ENCODE assay signal across 30 mouse cellular contexts in the genomic region with DNA sequence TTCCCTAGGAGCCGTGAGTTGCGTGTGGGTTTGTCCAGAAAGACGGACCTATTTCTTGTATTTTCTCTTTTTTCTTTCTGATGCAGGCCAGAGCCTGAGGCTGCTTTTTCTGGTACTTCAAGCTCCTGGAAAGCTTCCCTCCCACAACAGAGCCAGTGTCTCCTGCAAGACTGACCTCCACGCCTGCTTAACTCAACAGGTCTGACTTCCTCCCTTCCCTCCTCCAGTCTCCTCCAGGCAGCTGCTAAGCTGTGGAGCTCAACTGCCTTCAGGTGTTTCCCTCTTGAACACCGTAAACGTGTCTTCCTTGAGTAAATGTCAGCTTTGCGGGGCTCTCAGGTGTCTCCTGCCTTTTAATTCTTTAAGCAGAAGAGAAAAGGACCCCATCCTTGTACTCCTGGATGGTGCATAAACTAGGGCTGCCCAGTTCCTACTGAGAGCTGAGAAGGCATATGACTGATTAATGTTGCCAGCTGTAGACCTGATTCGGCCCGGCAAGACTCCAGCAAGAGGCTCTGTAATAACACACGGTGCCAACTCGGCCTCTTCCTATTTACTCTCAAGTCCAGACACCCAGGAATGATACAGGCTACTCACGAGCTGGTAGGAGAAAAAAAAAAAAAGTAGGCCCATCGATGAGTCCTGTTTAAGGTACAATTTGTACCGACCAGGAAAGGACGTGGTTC.
DNase-seq lines count a peak whose midpoint lies in the region; ATAC-seq and TF ChIP-seq lines count a peak whose summit lies in the region.
"Had no signal": no experiment of that assay in that cellular context is flagged by ENCODE, and none has a peak within 500 bp of the region (broad histone marks: within the 10 kb centered on the region; RNA-seq: fewer than 3 reads in every experiment).

No protein-coding gene starts in this region.

- H3K4me1 ChIP-seq in kidney, postnatal 0 days (replicated peaks; ENCODE audit: insufficient read depth, low read length), result no peaks in the 10 kb centered on the region
- no peaks in the 10 kb centered on the region for H3K4me1 ChIP-seq in intestine, embryonic 15.5 days (replicated peaks)
- H3K4me1 ChIP-seq: embryonic facial prominence, embryonic 12.5 days; forebrain, embryonic 15.5 days; hindbrain, embryonic 12.5 days; neural tube, embryonic 13.5 days had no signal

- H3K27ac ChIP-seq in kidney, postnatal 0 days, result no peak overlapping the region
- no peak overlapping the region for H3K27ac ChIP-seq in intestine, embryonic 15.5 days
- H3K27ac ChIP-seq: embryonic facial prominence, embryonic 12.5 days; forebrain, embryonic 10.5 days; forebrain, embryonic 15.5 days; hindbrain, embryonic 12.5 days; hindbrain, postnatal 0 days; liver, embryonic 14.5 days; macrophage; midbrain, embryonic 13.5 days; neural tube, embryonic 13.5 days; stomach, postnatal 0 days had no signal

- no peak overlapping the region for H3K4me3 ChIP-seq in kidney, postnatal 0 days (replicated peaks; ENCODE audit: low read depth, low read length)
- no peak overlapping the region for H3K4me3 ChIP-seq in intestine, embryonic 15.5 days (replicated peaks)
- H3K4me3 ChIP-seq: embryonic facial prominence, embryonic 12.5 days; forebrain, embryonic 10.5 days; forebrain, embryonic 15.5 days; hindbrain, embryonic 12.5 days; midbrain, embryonic 13.5 days; neural tube, embryonic 13.5 days had no signal

- H3K36me3 ChIP-seq in kidney, postnatal 0 days (ENCODE audit: insufficient read depth, low read length), result no peaks in the 10 kb centered on the region
- no peaks in the 10 kb centered on the region for H3K36me3 ChIP-seq in intestine, embryonic 15.5 days
- H3K36me3 ChIP-seq: embryonic facial prominence, embryonic 12.5 days; forebrain, embryonic 15.5 days; hindbrain, embryonic 12.5 days; midbrain, embryonic 13.5 days; neural tube, embryonic 13.5 days had no signal

- TF ChIP-seq CTCF in kidney, postnatal 0 days (IDR thresholded peaks at IDR 0.05; ENCODE audit: low read depth), result no peak

- H3K27me3 ChIP-seq in kidney, postnatal 0 days (ENCODE audit: insufficient read depth, low read length), result no peaks in the 10 kb centered on the region
- H3K27me3 ChIP-seq in intestine, embryonic 15.5 days (replicated peaks), result no peaks in the 10 kb centered on the region
- H3K27me3 ChIP-seq: embryonic facial prominence, embryonic 12.5 days; forebrain, embryonic 15.5 days had no signal

- no peak overlapping the region for H3K4me2 ChIP-seq in kidney, postnatal 0 days (ENCODE audit: low read length)
- no peak overlapping the region for H3K4me2 ChIP-seq in intestine, embryonic 15.5 days (replicated peaks)
- H3K4me2 ChIP-seq: embryonic facial prominence, embryonic 12.5 days; forebrain, embryonic 15.5 days; heart, embryonic 11.5 days; hindbrain, embryonic 12.5 days; midbrain, embryonic 13.5 days; neural tube, embryonic 13.5 days had no signal

- WGBS in kidney, postnatal 0 days, result 33% methylated on average over 15 of the region's 15 CpGs
- WGBS in intestine, embryonic 15.5 days, result 63% methylated on average over 15 of the region's 15 CpGs

- DNase-seq in cerebellum, postnatal 14 days, result peak; percentile 67 to 70
- no peak for DNase-seq in cerebellum, adult 11 months
- peak; percentile 52 for DNase-seq in kidney, postnatal 0 days (ENCODE audit: low spot score)
- no peak for DNase-seq in kidney, adult 11 months
- peak; percentile 4 for DNase-seq in NIH3T3 (ENCODE audit: low read depth)
- DNase-seq in cerebellum, postnatal 36 days, result peak; percentile 12 to 15
- DNase-seq: adrenal gland, adult 8-10 months; B cell, adult 2 months; embryo, embryonic 11 days; heart, postnatal 36 days; kidney, postnatal 14 days; layer of hippocampus, postnatal 36 days; liver; lung, adult 2 months; lung, postnatal 10 days; right cerebral cortex, postnatal 4 days; thymus, postnatal 4 days had no signal

- no peak; the same call in 1 of the 2 replicates for ATAC-seq in kidney, postnatal 0 days (replicated peaks; ENCODE audit: low FRiP score, low read depth)
- no peak for ATAC-seq in intestine, embryonic 15.5 days
- ATAC-seq: forebrain, embryonic 15.5 days; hindbrain, postnatal 0 days; intestine, embryonic 16.5 days; midbrain, embryonic 13.5 days had no signal

- H3K9me3 ChIP-seq in kidney, postnatal 0 days (replicated peaks; ENCODE audit: low read length), result no peaks in the 10 kb centered on the region
- H3K9me3 ChIP-seq in intestine, embryonic 15.5 days, result no peaks in the 10 kb centered on the region
- H3K9me3 ChIP-seq: embryonic facial prominence, embryonic 12.5 days; forebrain, embryonic 10.5 days; forebrain, embryonic 15.5 days; hindbrain, embryonic 12.5 days; midbrain, embryonic 13.5 days; neural tube, embryonic 13.5 days had no signal

- no peak overlapping the region for H3K9ac ChIP-seq in kidney, postnatal 0 days (ENCODE audit: low read depth, low read length)
- no peak overlapping the region for H3K9ac ChIP-seq in intestine, embryonic 15.5 days
- H3K9ac ChIP-seq: embryonic facial prominence, embryonic 12.5 days; forebrain, embryonic 15.5 days; hindbrain, embryonic 12.5 days; liver, embryonic 14.5 days; midbrain, embryonic 13.5 days; neural tube, embryonic 13.5 days had no signal

Comparison
In these comparisons a context has a peak if more than half of its experiments do, and no peak if none do; other contexts are left out.
1. DNase-seq: peak in cerebellum, postnatal 14 days (2 of 2), kidney, postnatal 0 days (single experiment), NIH3T3 (single experiment) and cerebellum, postnatal 36 days (2 of 2); none in cerebellum, adult 11 months (single experiment) and kidney, adult 11 months (single experiment).